Mouse (Mus musculus): Measurements from ENCODE around the gene Ptms. TPM values are rescaled to one million over a fixed set of nuclear protein-coding genes. Genes with fewer than 3 reads are reported as not detected.

Gene Ptms
- polyA plus RNA-seq, 1 experiment = 1,784 TPM

GRCm38 (mm10) chr6:124883351-124883750 lies 36.6 kb downstream of the Ptms start:
- H3K4me3 ChIP-seq (ENCODE audit: low read depth, low read length) = no peak overlapping the region
- H3K27ac ChIP-seq (ENCODE audit: insufficient read depth, low read depth, low read length) = no peak overlapping the region
- no peaks in the 10 kb centered on the region for H3K4me1 ChIP-seq (ENCODE audit: control insufficient read depth, insufficient read depth, insufficient read length, low read length)
- WGBS = 74% methylated on average over 10 of the region's 10 CpGs
- TF ChIP-seq CTCF (IDR thresholded peaks at IDR 0.05; ENCODE audit: extremely low read depth, insufficient read length, insufficient replicate concordance, low read depth, low read length) = no peak
- no peak for TF ChIP-seq POLR2A (IDR thresholded peaks at IDR 0.05; ENCODE audit: low read depth, low read length)
- H3K36me3 ChIP-seq (ENCODE audit: control insufficient read depth, insufficient read depth, low read length) = no peaks in the 10 kb centered on the region
- no peaks in the 10 kb centered on the region for H3K27me3 ChIP-seq (ENCODE audit: control insufficient read depth, insufficient read depth, low read length)

- Histone ChIP-seq H3K27ac (ENCODE audit: insufficient read depth, low read depth, low read length) (no peak overlapping the region), H3K4me1 (ENCODE audit: control insufficient read depth, insufficient read depth, insufficient read length, low read length) (no peaks in the 10 kb centered on the region), H3K4me3 (ENCODE audit: low read depth, low read length) (no peak overlapping the region), H3K36me3 (ENCODE audit: control insufficient read depth, insufficient read depth, low read length) (no peaks in the 10 kb centered on the region), H3K27me3 (ENCODE audit: control insufficient read depth, insufficient read depth, low read length) (no peaks in the 10 kb centered on the region)
- 67% methylated on average over 9 of the region's 9 CpGs for WGBS
- TF ChIP-seq CTCF (IDR thresholded peaks at IDR 0.05; ENCODE audit: extremely low read depth, insufficient read length, insufficient replicate concordance, low read depth, low read length) (no peak), POLR2A (IDR thresholded peaks at IDR 0.05; ENCODE audit: low read depth, low read length) (no peak)
These were observed 38.1 kb downstream of the Ptms start for GRCm38 (mm10) chr6:124881821-124882220.

DNA sequence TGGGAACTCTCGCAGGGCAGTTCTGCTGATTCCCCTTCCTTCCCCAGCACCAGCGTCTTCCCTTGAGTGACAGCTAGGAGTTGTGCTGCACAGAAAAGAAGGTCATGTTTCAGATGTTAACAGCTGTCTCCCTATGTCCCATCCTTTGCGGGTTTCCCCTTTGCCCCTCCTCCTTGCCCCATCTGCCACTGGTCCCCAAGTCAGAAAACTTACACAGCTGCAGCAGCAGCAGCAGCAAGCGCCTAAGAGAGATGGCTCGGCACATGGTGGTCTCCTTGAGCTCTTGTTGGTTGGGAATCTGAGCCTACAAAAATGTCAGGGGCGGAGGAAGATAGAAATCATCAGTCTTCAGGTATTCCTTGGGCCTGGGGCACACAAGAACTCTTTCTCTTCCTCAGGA lies 40.5 kb downstream of the Ptms start:
- TF ChIP-seq CTCF (IDR thresholded peaks at IDR 0.05; ENCODE audit: extremely low read depth, insufficient read length, insufficient replicate concordance, low read depth, low read length) (no peak), POLR2A (IDR thresholded peaks at IDR 0.05; ENCODE audit: low read depth, low read length) (no peak)
- Histone ChIP-seq H3K4me1 (ENCODE audit: control insufficient read depth, insufficient read depth, insufficient read length, low read length) (no peaks in the 10 kb centered on the region), H3K4me3 (ENCODE audit: low read depth, low read length) (no peak overlapping the region), H3K27me3 (ENCODE audit: control insufficient read depth, insufficient read depth, low read length) (no peaks in the 10 kb centered on the region), H3K27ac (ENCODE audit: insufficient read depth, low read depth, low read length) (no peak overlapping the region), H3K36me3 (ENCODE audit: control insufficient read depth, insufficient read depth, low read length) (no peaks in the 10 kb centered on the region)
- 67% methylated on average over 6 of the region's 6 CpGs for WGBS

DNA sequence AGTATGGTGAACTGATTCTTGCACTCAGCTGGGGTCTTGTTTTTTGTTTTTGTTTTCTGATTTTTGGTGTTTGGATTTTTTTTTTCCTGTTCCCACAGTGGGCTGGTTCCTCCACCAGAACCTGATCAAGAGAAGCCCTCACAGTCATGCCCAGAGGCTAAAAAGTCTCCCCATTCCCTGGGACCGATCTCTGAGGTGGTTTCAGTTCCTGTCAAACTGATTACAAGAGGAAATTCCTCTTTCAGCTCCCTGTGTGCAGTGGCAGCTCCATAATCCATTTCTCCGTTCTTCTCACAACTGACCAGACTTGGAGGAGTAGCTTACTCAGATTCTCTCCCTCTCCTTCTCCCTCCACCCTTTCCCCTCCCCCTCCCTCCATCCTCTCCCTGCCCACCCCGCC lies 45.6 kb downstream of the Ptms start:
- H3K4me3 ChIP-seq (ENCODE audit: low read depth, low read length) = no peak overlapping the region
- WGBS = 48% methylated on average over 2 of the region's 3 CpGs
- no peak overlapping the region for H3K27ac ChIP-seq (ENCODE audit: insufficient read depth, low read depth, low read length)
- TF ChIP-seq POLR2A (IDR thresholded peaks at IDR 0.05; ENCODE audit: low read depth, low read length) = no peak
- TF ChIP-seq CTCF (IDR thresholded peaks at IDR 0.05; ENCODE audit: extremely low read depth, insufficient read length, insufficient replicate concordance, low read depth, low read length) = no peak
- H3K4me1 ChIP-seq (ENCODE audit: control insufficient read depth, insufficient read depth, insufficient read length, low read length) = no peaks in the 10 kb centered on the region
- no peaks in the 10 kb centered on the region for H3K27me3 ChIP-seq (ENCODE audit: control insufficient read depth, insufficient read depth, low read length)
- H3K36me3 ChIP-seq (ENCODE audit: control insufficient read depth, insufficient read depth, low read length) = no peaks in the 10 kb centered on the region

GRCm38 (mm10) chr6:124866560-124866959 lies 53.3 kb downstream of the Ptms start:
- H3K4me1 ChIP-seq (ENCODE audit: control insufficient read depth, insufficient read depth, insufficient read length, low read length) = peaks cover 4% of the 10 kb centered on the region
- H3K36me3 ChIP-seq (ENCODE audit: control insufficient read depth, insufficient read depth, low read length) = no peaks in the 10 kb centered on the region
- no peak overlapping the region for H3K27ac ChIP-seq (ENCODE audit: insufficient read depth, low read depth, low read length)
- no peak overlapping the region for H3K4me3 ChIP-seq (ENCODE audit: low read depth, low read length)
- H3K27me3 ChIP-seq (ENCODE audit: control insufficient read depth, insufficient read depth, low read length) = peaks cover 14% of the 10 kb centered on the region
- WGBS = 85% methylated on average over 7 of the region's 7 CpGs
- TF ChIP-seq POLR2A (IDR thresholded peaks at IDR 0.05; ENCODE audit: low read depth, low read length) = no peak
- no peak for TF ChIP-seq CTCF (IDR thresholded peaks at IDR 0.05; ENCODE audit: extremely low read depth, insufficient read length, insufficient replicate concordance, low read depth, low read length)

- Histone ChIP-seq H3K27ac (ENCODE audit: insufficient read depth, low read depth, low read length) (no peak overlapping the region), H3K27me3 (ENCODE audit: control insufficient read depth, insufficient read depth, low read length) (peaks cover 14% of the 10 kb centered on the region), H3K4me3 (ENCODE audit: low read depth, low read length) (no peak overlapping the region), H3K36me3 (ENCODE audit: control insufficient read depth, insufficient read depth, low read length) (no peaks in the 10 kb centered on the region), H3K4me1 (ENCODE audit: control insufficient read depth, insufficient read depth, insufficient read length, low read length) (peaks cover 4% of the 10 kb centered on the region)
- no peak for TF ChIP-seq CTCF (IDR thresholded peaks at IDR 0.05; ENCODE audit: extremely low read depth, insufficient read length, insufficient replicate concordance, low read depth, low read length)
- no peak for TF ChIP-seq POLR2A (IDR thresholded peaks at IDR 0.05; ENCODE audit: low read depth, low read length)
- WGBS = 53% methylated on average over 18 of the region's 18 CpGs
These were observed 54.0 kb downstream of the Ptms start for GRCm38 (mm10) chr6:124865766-124866362.

Other genes starting within 250 kb of the Ptms start
- gene Emg1, start 207.9 kb downstream of the Ptms start, polyA plus RNA-seq (2012; rRNA removed) = 26.8 and 34.9 TPM in 2 replicates
- gene Phb2, start 207.8 kb downstream of the Ptms start, polyA plus RNA-seq (2012; rRNA removed) = 87.7 and 122 TPM in 2 replicates
- gene Ptpn6, start 181.4 kb downstream of the Ptms start, polyA plus RNA-seq (2012; rRNA removed) = 23.0 and 41.0 TPM in 2 replicates
- 80.4 and 143 TPM in 2 replicates for gene Grcc10, start 178.7 kb downstream of the Ptms start, polyA plus RNA-seq (2012; rRNA removed)
- not detected in 2 replicates for gene Gm45234, start 164.1 kb downstream of the Ptms start, polyA plus RNA-seq (2012; rRNA removed)
- 42.8 and 92.6 TPM in 2 replicates for gene Atn1, start 163.6 kb downstream of the Ptms start, polyA plus RNA-seq (2012; rRNA removed)
- 1.3 and 1.7 TPM in 2 replicates for gene Eno2, start 150.4 kb downstream of the Ptms start, polyA plus RNA-seq (2012; rRNA removed)
- 0.14 and 0.41 TPM in 2 replicates for gene Lrrc23, start 140.4 kb downstream of the Ptms start, polyA plus RNA-seq (2012; rRNA removed)
- gene Spsb2, start 111.4 kb downstream of the Ptms start, polyA plus RNA-seq (2012; rRNA removed) = 16.6 and 38.8 TPM in 2 replicates
- 420 and 801 TPM in 2 replicates for gene Tpi1, start 105.8 kb downstream of the Ptms start, polyA plus RNA-seq (2012; rRNA removed)
- gene Usp5, start 90.6 kb downstream of the Ptms start, polyA plus RNA-seq (2012; rRNA removed) = 26.7 and 53.0 TPM in 2 replicates
- gene Cdca3, start 90.6 kb downstream of the Ptms start, polyA plus RNA-seq (2012; rRNA removed) = 32.2 and 52.9 TPM in 2 replicates
- gene Gnb3, start 79.8 kb downstream of the Ptms start, polyA plus RNA-seq (2012; rRNA removed) = 0.05 and 0.19 TPM in 2 replicates
- 8.1 and 8.7 TPM in 2 replicates for gene P3h3, start 62.4 kb downstream of the Ptms start, polyA plus RNA-seq (2012; rRNA removed)
- gene Gpr162, start 56.1 kb downstream of the Ptms start, polyA plus RNA-seq (2012; rRNA removed) = 1.2 and 1.7 TPM in 2 replicates
- gene Cd4, start 31.9 kb downstream of the Ptms start, polyA plus RNA-seq (2012; rRNA removed) = 3.7 and 5.8 TPM in 2 replicates
- 4.5 and 7.0 TPM in 2 replicates for gene Lag3, start 8.4 kb downstream of the Ptms start, polyA plus RNA-seq (2012; rRNA removed)
- gene Mlf2, start 11.3 kb upstream of the Ptms start, polyA plus RNA-seq (2012; rRNA removed) = 212 and 412 TPM in 2 replicates
- gene Cops7a, start 45.4 kb upstream of the Ptms start, polyA plus RNA-seq (2012; rRNA removed) = 82.6 and 131 TPM in 2 replicates
- 2.8 and 5.0 TPM in 2 replicates for gene Pianp, start 76.6 kb upstream of the Ptms start, polyA plus RNA-seq (2012; rRNA removed)
- gene Zfp384, start 89.0 kb upstream of the Ptms start, polyA plus RNA-seq (2012; rRNA removed) = 28.6 and 57.0 TPM in 2 replicates
- gene Ing4, start 119.7 kb upstream of the Ptms start, polyA plus RNA-seq (2012; rRNA removed) = 14.2 and 32.7 TPM in 2 replicates
- gene Acrbp, start 129.6 kb upstream of the Ptms start, polyA plus RNA-seq (2012; rRNA removed) = 7.5 and 18.2 TPM in 2 replicates
- 133 and 223 TPM in 2 replicates for gene Lpar5, start 147.8 kb upstream of the Ptms start, polyA plus RNA-seq (2012; rRNA removed)
- gene Chd4, start 175.9 kb upstream of the Ptms start, polyA plus RNA-seq (2012; rRNA removed) = 39.9 and 64.3 TPM in 2 replicates
- gene Nop2, start 211.8 kb upstream of the Ptms start, polyA plus RNA-seq (2012; rRNA removed) = 6.5 and 7.8 TPM in 2 replicates
- 7.0 and 13.0 TPM in 2 replicates for gene Iffo1, start 225.1 kb upstream of the Ptms start, polyA plus RNA-seq (2012; rRNA removed)
- 2,785 and 3,321 TPM in 2 replicates for gene Gapdh, start 246.4 kb upstream of the Ptms start, polyA plus RNA-seq (2012; rRNA removed)

All from small intestine, adult 2 months (tissue).